Mouse (Mus musculus) liver, embryonic 13.5 days (tissue): ENCODE data around the gene Card14. TPM values are rescaled to one million over a fixed set of nuclear protein-coding genes. Genes with fewer than 3 reads are reported as not detected.
"Not testable (repeated sequence)": the region's sequence is repeated elsewhere in the genome, so short reads cannot be mapped to it uniquely, and the experiment has no call there.

Source experiments
- ATAC-seq: fragments of 200-750 bp; cut with Nextera tagmentation; 2 replicates; pipeline ENCODE4 v1.8.0; 2017; ENCODE audit warnings: low read depth, mild to moderate bottlenecking, moderate number of reproducible peaks, moderate library complexity
- DNase-seq: peaks from one replicate; pipeline ENCODE4 v3.0.0; 2022
- H3K27ac ChIP-seq: fragments of 300-500 bp; sonication (generic); 2 replicates; pipeline ENCODE4 v1.5.1; 2015; ENCODE audit warnings: moderate library complexity, mild to moderate bottlenecking, inconsistent platforms
- H3K27me3 ChIP-seq: fragments of 300-500 bp; sonication (generic); 2 replicates; pipeline ENCODE4 v1.6.1; 2015; ENCODE audit warnings: mild to moderate bottlenecking, inconsistent platforms
- H3K36me3 ChIP-seq: fragments of 300-500 bp; sonication (generic); 2 replicates; pipeline ENCODE4 v1.6.1; 2015; ENCODE audit warnings: mild to moderate bottlenecking, inconsistent platforms
- H3K4me1 ChIP-seq: fragments of 300-500 bp; sonication (generic); replicated peaks from 2 replicates; pipeline ENCODE4 v1.6.1; 2015; ENCODE audit warnings: inconsistent platforms
- H3K4me2 ChIP-seq: fragments of 300-500 bp; sonication (generic); 2 replicates; pipeline ENCODE4 v1.6.1; 2015; ENCODE audit warnings: inconsistent platforms, mild to moderate bottlenecking, moderate library complexity
- H3K4me3 ChIP-seq: fragments of 300-500 bp; sonication (generic); replicated peaks from 2 replicates; pipeline ENCODE4 v1.5.1; 2015; ENCODE audit warnings: mild to moderate bottlenecking, inconsistent platforms
- H3K9ac ChIP-seq: fragments of 300-500 bp; sonication (generic); 2 replicates; pipeline ENCODE4 v1.6.1; 2015; ENCODE audit warnings: mild to moderate bottlenecking, inconsistent platforms
- H3K9me3 ChIP-seq: fragments of 300-500 bp; sonication (generic); replicated peaks from 2 replicates; pipeline ENCODE4 v1.6.1; 2016; ENCODE audit warnings: inconsistent platforms
- WGBS: fragments of 180-500 bp; shearing (Covaris S2); methylation state at CpG from one replicate; pipeline ENCODE4 v1.1.7; 2015; ENCODE audit not compliant: insufficient replicate concordance; 5-methylcytosine and 5-hydroxymethylcytosine counted together
- polyA plus RNA-seq: library from polyadenylated mRNA; unstranded; fragments of >200 nt; fragmentation: Nextera tagmentation; extraction: Ambion mirVana; gene quantifications from 2 replicates; pipeline ENCODE4 v1.2.1, GENCODE M21; 2015

Gene Card14
- 0.20 and 0.22 TPM in 2 replicates for polyA plus RNA-seq

DNA sequence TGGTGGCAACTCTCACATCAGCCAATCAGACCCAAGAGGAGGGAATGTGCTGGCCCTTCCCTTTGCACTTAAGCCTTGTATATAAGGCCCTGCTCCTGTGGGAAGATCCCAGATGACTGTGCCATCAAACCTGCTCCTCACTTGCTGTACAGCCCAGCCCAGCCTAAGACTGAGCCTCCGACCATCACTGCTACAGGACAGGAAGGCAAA, at the start of gene Card14:
TSS of gene Card14 (plus strand) at position 111 of the 210 bp plus-strand sequence.
- H3K4me1 ChIP-seq: 0 out of 2 replicates have a peak, but pooled peaks cover 4% of the 10 kb centered on the region
- peaks cover 51% of the 10 kb centered on the region for H3K27me3 ChIP-seq
- 30% methylated on average over 1 of the region's 1 CpGs for WGBS
- DNase-seq (no peak), ATAC-seq (no peak)
- H3K9me3 ChIP-seq: no peaks in the 10 kb centered on the region
- no peak within 1 kb of the TSS for H3K27ac ChIP-seq
- H3K4me3 ChIP-seq: no peak within 1 kb of the TSS
- H3K9ac ChIP-seq: no peak within 1 kb of the TSS
- no peaks in the 10 kb centered on the region for H3K36me3 ChIP-seq
- H3K4me2 ChIP-seq: no peak within 1 kb of the TSS

- no peaks in the 10 kb centered on the region for H3K9me3 ChIP-seq
- DNase-seq: no peak
- no peak for ATAC-seq
- WGBS: 49% methylated on average over 9 of the region's 9 CpGs
- no peak overlapping the region for H3K27ac ChIP-seq
- no peaks in the 10 kb centered on the region for H3K36me3 ChIP-seq
- peaks cover 14% of the 10 kb centered on the region for H3K4me1 ChIP-seq
- H3K27me3 ChIP-seq: no peaks in the 10 kb centered on the region
- H3K4me2 ChIP-seq: peak overlapping the region; percentile 58
- H3K4me3 ChIP-seq: peak overlapping the region; percentile 38
- H3K9ac ChIP-seq: no peak overlapping the region
These were observed 49.4 kb upstream of the Card14 start for GRCm38 (mm10) chr11:119258216-119258571.

DNA sequence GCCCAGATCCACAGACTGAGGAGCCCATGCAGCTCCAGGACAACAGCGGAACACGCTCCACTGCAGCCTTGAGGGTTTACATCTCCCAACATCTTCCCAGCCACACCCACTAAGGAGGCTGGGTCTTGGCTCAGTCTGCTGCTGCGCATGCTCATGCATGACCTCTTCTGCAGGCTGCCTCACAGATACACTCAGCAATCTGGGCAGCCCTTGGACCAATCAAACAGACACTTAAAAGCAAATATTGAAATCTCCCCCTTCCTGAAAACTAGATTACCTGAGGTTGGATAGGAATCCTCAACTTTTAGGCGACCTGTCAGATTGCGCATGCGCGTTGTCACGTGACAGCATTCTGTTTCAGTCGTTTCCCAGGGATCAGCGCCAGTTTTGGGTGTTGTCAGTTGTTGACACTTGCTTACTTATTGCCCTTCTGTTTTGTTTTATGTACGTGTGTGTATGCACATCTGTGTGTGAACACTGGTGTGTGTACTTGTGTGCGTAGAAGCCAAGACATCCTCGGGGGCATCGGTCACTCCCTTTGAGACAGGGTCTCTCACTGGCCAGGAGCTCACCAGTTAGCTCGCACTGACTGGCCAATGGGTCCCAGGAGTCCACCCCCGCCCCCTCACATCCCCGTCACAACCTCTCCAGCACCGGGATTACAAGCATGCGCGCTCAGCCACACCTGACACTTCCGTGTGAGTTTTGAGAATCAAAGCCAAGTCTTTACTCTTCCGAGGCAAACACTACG, 48.8 kb upstream of the Card14 start:
- whole genome bisulfite sequencing: 53% methylated on average over 23 of the region's 23 CpGs
- Histone ChIP-seq H3K4me1 (peaks cover 10% of the 10 kb centered on the region; the same call in 1 of the 2 replicates), H3K27ac (peak overlapping the region; percentile 29; the same call in 1 of the 2 replicates), H3K4me2 (peak overlapping the region; percentile 58), H3K4me3 (peak overlapping the region; percentile 38), H3K9ac (0 out of 2 replicates have a peak overlapping the region, but pooled peaks have one; percentile 13), H3K36me3 (no peaks in the 10 kb centered on the region), H3K27me3 (no peaks in the 10 kb centered on the region), H3K9me3 (no peaks in the 10 kb centered on the region)
- DNase-seq (peak; percentile 65), ATAC-seq (peak; percentile 73)

GRCm38 (mm10) chr11:119259977-119260376, 47.6 kb upstream of the Card14 start:
- no peak for DNase-seq
- Histone ChIP-seq H3K4me2 (no peak overlapping the region), H3K9ac (no peak overlapping the region), H3K4me3 (no peak overlapping the region), H3K9me3 (no peaks in the 10 kb centered on the region), H3K27ac (no peak overlapping the region), H3K4me1 (peaks cover 10% of the 10 kb centered on the region; the same call in 1 of the 2 replicates), H3K27me3 (no peaks in the 10 kb centered on the region), H3K36me3 (no peaks in the 10 kb centered on the region)
- ATAC-seq: no peak
- WGBS: 65% methylated on average over 8 of the region's 8 CpGs

DNA sequence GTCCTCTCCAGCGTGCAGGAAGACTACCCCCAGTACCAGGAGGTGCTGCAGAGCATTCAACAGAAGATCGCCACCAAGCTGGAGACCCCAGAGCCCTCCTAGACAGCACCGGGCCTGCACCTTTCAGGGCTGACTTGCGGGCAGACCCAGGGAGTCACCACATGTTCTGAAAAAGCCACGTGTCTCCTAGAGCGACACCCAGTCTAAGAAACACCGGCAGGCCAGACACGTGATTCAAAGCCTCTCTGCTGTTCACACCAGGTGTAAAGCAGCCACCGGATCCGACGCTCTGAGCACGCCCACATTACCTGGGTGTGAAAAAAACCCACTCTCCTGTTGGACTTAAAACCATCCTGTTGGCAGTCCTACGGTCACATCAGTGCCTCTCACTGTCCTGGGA, 43.2 kb upstream of the Card14 start:
- Histone ChIP-seq H3K4me3 (no peak overlapping the region), H3K4me1 (peaks cover 28% of the 10 kb centered on the region), H3K9me3 (no peaks in the 10 kb centered on the region), H3K9ac (no peak overlapping the region), H3K36me3 (no peaks in the 10 kb centered on the region), H3K4me2 (no peak overlapping the region), H3K27ac (no peak overlapping the region), H3K27me3 (no peaks in the 10 kb centered on the region)
- 80% methylated on average over 13 of the region's 13 CpGs for WGBS
- DNase-seq (no peak), ATAC-seq (no peak)

GRCm38 (mm10) chr11:119265811-119266210, 41.8 kb upstream of the Card14 start:
- H3K9me3 ChIP-seq: no peaks in the 10 kb centered on the region
- peaks cover 33% of the 10 kb centered on the region for H3K4me1 ChIP-seq
- peaks cover 7% of the 10 kb centered on the region for H3K36me3 ChIP-seq
- H3K27ac ChIP-seq: no peak overlapping the region
- DNase-seq (no peak), ATAC-seq (no peak)
- H3K4me3 ChIP-seq: no peak overlapping the region
- 45% methylated on average over 7 of the region's 7 CpGs for WGBS
- no peak overlapping the region for H3K9ac ChIP-seq
- no peak overlapping the region for H3K4me2 ChIP-seq
- no peaks in the 10 kb centered on the region for H3K27me3 ChIP-seq

GRCm38 (mm10) chr11:119267241-119267674, 40.3 kb upstream of the Card14 start:
- peak; percentile 8; the same call in 1 of the 2 replicates for ATAC-seq

DNA sequence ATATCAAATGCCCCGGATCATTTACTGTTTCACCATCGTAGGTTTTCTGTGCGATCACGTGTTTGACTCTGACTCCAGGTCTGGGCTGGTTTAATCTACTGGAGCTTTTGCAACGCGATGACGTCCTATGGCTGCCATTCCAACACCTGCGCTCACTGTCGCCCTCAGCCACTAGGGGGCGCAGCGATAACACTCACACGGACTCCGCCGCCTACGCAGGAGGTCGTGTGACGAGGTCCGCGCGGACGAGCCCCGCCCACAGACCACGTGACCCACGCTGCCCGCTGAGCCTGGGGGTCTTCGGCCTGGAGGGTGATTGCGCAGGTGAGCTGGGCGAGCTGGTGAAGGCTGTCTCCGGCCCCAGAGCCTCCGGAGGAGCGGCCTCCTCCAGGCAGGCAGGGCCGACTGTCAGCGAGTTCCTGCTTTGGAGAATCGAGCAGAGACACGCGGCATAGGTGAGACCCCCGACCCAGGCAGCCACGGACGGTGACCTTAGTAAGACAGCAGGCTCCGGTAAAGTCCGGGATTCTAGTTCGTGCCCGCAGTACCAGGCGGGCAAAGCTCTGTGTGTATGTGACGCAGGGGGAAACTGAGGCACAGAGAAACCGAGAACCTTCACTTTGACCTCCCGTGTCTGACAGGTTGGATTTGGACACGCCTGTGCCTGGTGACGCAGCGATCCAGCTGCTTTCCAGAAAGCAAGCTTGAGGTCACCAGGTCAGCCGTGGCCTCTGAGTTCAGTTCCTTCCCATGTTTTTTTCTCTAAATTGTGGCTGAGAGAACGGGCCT, 39.6 kb upstream of the Card14 start, which contains the start of gene Gaa:
TSS of gene Gaa (plus strand) at position 120 of the 789 bp plus-strand sequence.
- peak within 1 kb of the TSS; percentile 96 for H3K4me2 ChIP-seq
- H3K4me3 ChIP-seq: peak within 1 kb of the TSS; percentile 76
- H3K27me3 ChIP-seq: no peaks in the 10 kb centered on the region
- ATAC-seq: peak; percentile 81
- peak; percentile 91 for DNase-seq
- H3K36me3 ChIP-seq: peaks cover 22% of the 10 kb centered on the region
- 2% methylated on average over 52 of the region's 52 CpGs for WGBS
- peak within 1 kb of the TSS; percentile 82 for H3K9ac ChIP-seq
- H3K4me1 ChIP-seq: peaks cover 36% of the 10 kb centered on the region
- no peaks in the 10 kb centered on the region for H3K9me3 ChIP-seq
- peak within 1 kb of the TSS; percentile 66 for H3K27ac ChIP-seq

More at GRCm38 (mm10) chr11:119267241-119267674, 40.3 kb upstream of the Card14 start:
- no peak for DNase-seq
- 52% methylated on average over 6 of the region's 6 CpGs for WGBS
- Histone ChIP-seq H3K4me3 (0 out of 2 replicates have a peak overlapping the region, but pooled peaks have one; percentile 76), H3K27me3 (no peaks in the 10 kb centered on the region), H3K9me3 (no peaks in the 10 kb centered on the region), H3K27ac (no peak overlapping the region), H3K9ac (0 out of 2 replicates have a peak overlapping the region, but pooled peaks have one; percentile 10), H3K36me3 (peaks cover 16% of the 10 kb centered on the region), H3K4me1 (peaks cover 33% of the 10 kb centered on the region), H3K4me2 (peak overlapping the region; percentile 96)

GRCm38 (mm10) chr11:119268557-119269195, 38.9 kb upstream of the Card14 start:
- H3K9me3 ChIP-seq: no peaks in the 10 kb centered on the region
- H3K27ac ChIP-seq: peak overlapping the region; percentile 66
- ATAC-seq: no peak
- no peak for DNase-seq
- peak overlapping the region; percentile 96 for H3K4me2 ChIP-seq
- no peaks in the 10 kb centered on the region for H3K27me3 ChIP-seq
- peak overlapping the region; percentile 82 for H3K9ac ChIP-seq
- H3K4me3 ChIP-seq: peak overlapping the region; percentile 76
- H3K36me3 ChIP-seq: peaks cover 29% of the 10 kb centered on the region
- WGBS: 68% methylated on average over 16 of the region's 16 CpGs
- peaks cover 38% of the 10 kb centered on the region for H3K4me1 ChIP-seq

DNA sequence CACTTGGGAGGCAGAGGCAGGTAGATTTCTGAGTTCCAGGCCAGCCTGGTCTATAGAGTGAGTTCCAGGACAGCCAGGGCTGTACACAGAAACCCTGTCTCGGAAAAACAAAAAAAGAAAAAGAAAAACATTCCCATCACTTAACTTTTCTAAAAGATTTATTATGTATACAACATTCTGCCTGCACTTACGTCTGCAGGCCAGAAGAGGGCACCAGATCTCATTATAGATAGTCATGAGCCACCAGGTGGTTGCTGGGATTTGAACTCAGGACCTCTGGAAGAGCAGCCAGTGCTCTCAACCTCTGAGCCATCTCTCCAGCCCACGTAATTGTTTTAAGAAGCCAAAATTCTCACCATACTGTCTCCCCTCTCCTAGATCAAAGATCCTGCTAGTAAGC, 35.1 kb upstream of the Card14 start:
- not testable (repeated sequence) for H3K27me3 ChIP-seq, ATAC-seq, DNase-seq, H3K9me3 ChIP-seq, H3K9ac ChIP-seq, H3K27ac ChIP-seq, H3K4me3 ChIP-seq, H3K4me2 ChIP-seq
- peaks cover 53% of the 10 kb centered on the region for H3K36me3 ChIP-seq
- WGBS: 54% methylated on average over 3 of the region's 3 CpGs
- H3K4me1 ChIP-seq: peaks cover 28% of the 10 kb centered on the region
